In genomic region chr11:3289803-3290639, GRCm38 (mm10) we compare ENCODE assay signal across 8 mouse cellular contexts. TPM values are rescaled to one million over a fixed set of nuclear protein-coding genes. Genes with fewer than 3 reads are reported as not detected.
A peak's percentile ranks its signal among the peaks of the same experiment; 100 is the strongest.
DNase-seq lines count a peak whose midpoint lies in the region; ATAC-seq and TF ChIP-seq lines count a peak whose summit lies in the region.

No protein-coding gene starts in this region.

- peaks cover 34% of the 10 kb centered on the region for H3K4me1 ChIP-seq in hindbrain, postnatal 0 days (ENCODE audit: insufficient read depth, low read length)

- H3K27ac ChIP-seq in hindbrain, postnatal 0 days = peak overlapping the region; percentile 100

- no peaks in the 10 kb centered on the region for H3K9me3 ChIP-seq in hindbrain, postnatal 0 days (ENCODE audit: low read length)

- peak overlapping the region; percentile 98 for H3K4me2 ChIP-seq in hindbrain, postnatal 0 days (ENCODE audit: low read depth, low read length)

- H3K27me3 ChIP-seq in hindbrain, postnatal 0 days (ENCODE audit: insufficient read depth, low read length) = no peaks in the 10 kb centered on the region

- ATAC-seq in hindbrain, postnatal 0 days = peak; percentile 80
- peak; percentile 32 for ATAC-seq in megakaryocyte progenitor cell, adult 5-6 weeks (replicated peaks; ENCODE audit: poor library complexity)

- H3K36me3 ChIP-seq in hindbrain, postnatal 0 days (ENCODE audit: insufficient read depth, low read length) = peaks cover 14% of the 10 kb centered on the region

- TF ChIP-seq CTCF in hindbrain, postnatal 0 days (IDR thresholded peaks at IDR 0.05; ENCODE audit: low read depth) = peak; percentile 57

- intact Hi-C loops in left cerebral cortex, postnatal 10 days (cut with DNase I) = loop anchor here (1.0 to 2.0 kb wide), 2 partner anchors 23 to 40 kb away; partner anchors contain the start of genes Drg1 and Pik3ip1

- DNase-seq in ZHBTc4 (ENCODE audit: low read depth, low spot score) = peak; percentile 96
- peak; percentile 90 to 92 for DNase-seq in cerebellum, postnatal 14 days
- DNase-seq in frontal cortex, postnatal 36 days (ENCODE audit: low spot score in 2 of 2) = peak; percentile 83 to 87
- DNase-seq in hindbrain, postnatal 0 days (ENCODE audit: low spot score) = peak; percentile 98
- DNase-seq in left cerebral cortex, postnatal 10 days (ENCODE audit: extremely low spot score in 1 of 2, low spot score in 2 of 2) = peak; percentile 80 to 93
- DNase-seq in right cerebral cortex, postnatal 10 days (ENCODE audit: low spot score in 2 of 2) = peak; percentile 91 to 92
- peak; percentile 64 to 76 for DNase-seq in urinary bladder, postnatal 36 days (ENCODE audit: low spot score in 2 of 2)

- WGBS in hindbrain, postnatal 0 days = under 1% methylated on average over 85 of the region's 92 CpGs

- peak overlapping the region; percentile 74 for H3K4me3 ChIP-seq in hindbrain, postnatal 0 days (ENCODE audit: low read length)

- peak overlapping the region; percentile 94 for H3K9ac ChIP-seq in hindbrain, postnatal 0 days (replicated peaks; ENCODE audit: low read length)

RNA-seq across cellular contexts. Expression of gene Patz1, which starts 1.3 kb away (rescaled TPM):
- 89.6 and 97.1 TPM in 2 replicates for total RNA-seq in hindbrain, postnatal 0 days (2014; rRNA removed)
- polyA plus RNA-seq in hindbrain, postnatal 0 days (2015; fragmentation: Nextera tagmentation; extraction: Ambion mirVana) = 38.8 and 40.4 TPM in 2 replicates
- 10 to 100 TPM; 43.3 to 46.5 TPM for total RNA-seq in left cerebral cortex, postnatal 10 days (2021)
- total RNA-seq in megakaryocyte progenitor cell, adult 5-6 weeks (2015) = 69.4 and 77.3 TPM in 2 replicates
- 66.4 and 72.5 TPM in 2 replicates for total RNA-seq in megakaryocyte progenitor cell, adult 5-6 weeks (2017)

RNA-seq across cellular contexts. Expression of gene Drg1, which starts 23.8 kb away (rescaled TPM):
- 62.3 and 73.1 TPM in 2 replicates for total RNA-seq in hindbrain, postnatal 0 days (2014; rRNA removed)
- polyA plus RNA-seq in hindbrain, postnatal 0 days (2015; fragmentation: Nextera tagmentation; extraction: Ambion mirVana) = 176 and 186 TPM in 2 replicates
- 10 to 100 TPM; 86.9 to 88.6 TPM for total RNA-seq in left cerebral cortex, postnatal 10 days (2021)
- total RNA-seq in megakaryocyte progenitor cell, adult 5-6 weeks (2015) = 253 and 258 TPM in 2 replicates
- 196 and 234 TPM in 2 replicates for total RNA-seq in megakaryocyte progenitor cell, adult 5-6 weeks (2017)

RNA-seq across cellular contexts. Expression of gene Pik3ip1, which starts 40.2 kb away (rescaled TPM):
- 34.3 and 40.9 TPM in 2 replicates for total RNA-seq in hindbrain, postnatal 0 days (2014; rRNA removed)
- 41.6 and 45.4 TPM in 2 replicates for polyA plus RNA-seq in hindbrain, postnatal 0 days (2015; fragmentation: Nextera tagmentation; extraction: Ambion mirVana)
- total RNA-seq in left cerebral cortex, postnatal 10 days (2021) = 10 to 100 TPM; 20.5 to 24.0 TPM
- 16.6 and 20.1 TPM in 2 replicates for total RNA-seq in megakaryocyte progenitor cell, adult 5-6 weeks (2015)
- total RNA-seq in megakaryocyte progenitor cell, adult 5-6 weeks (2017) = 32.9 and 55.1 TPM in 2 replicates

Comparison
In these comparisons a context has a peak if more than half of its experiments do, and no peak if none do; other contexts are left out.
1. Peak in every context shown above with its lines: DNase-seq, ATAC-seq, H3K4me3 ChIP-seq and H3K27ac ChIP-seq.